Mouse (Mus musculus) cerebellum, adult 2 months (tissue): ENCODE data around the gene Fer1l5. TPM values are rescaled to one million over a fixed set of nuclear protein-coding genes. Genes with fewer than 3 reads are reported as not detected.

Source experiments
- DNase-seq, 2 experiments: peaks; one replicate each; pipeline ENCODE4 v3.0.0; 2021
- H3K27ac ChIP-seq: fragments of 200-500 bp; 2 replicates; pipeline ENCODE4 v1.5.1; 2012; ENCODE audit warnings: low read length, control low read depth, inconsistent platforms; ENCODE audit not compliant: insufficient read depth
- H3K27me3 ChIP-seq: fragments of 200-500 bp; 2 replicates; pipeline ENCODE4 v1.6.1; 2012; ENCODE audit warnings: inconsistent platforms, mild to moderate bottlenecking, low read length, moderate library complexity; ENCODE audit not compliant: control insufficient read depth, insufficient read depth
- H3K4me1 ChIP-seq: fragments of 200-500 bp; 2 replicates; pipeline ENCODE4 v1.6.1; 2011; ENCODE audit warnings: low read length; ENCODE audit not compliant: control insufficient read depth, insufficient read depth
- H3K4me3 ChIP-seq: fragments of 200-500 bp; replicated peaks from 2 replicates; pipeline ENCODE3; 2011; ENCODE audit warnings: mild to moderate bottlenecking, low read depth, low read length, control low read depth; ENCODE audit not compliant: insufficient read depth
- CTCF ChIP-seq: fragments of 200-500 bp; IDR thresholded peaks from 2 replicates; pipeline ENCODE4 v1.5.1; 2011; ENCODE audit warnings: low read depth, mild to moderate bottlenecking, control low read depth, low read length, moderate library complexity, borderline replicate concordance; ENCODE audit not compliant: insufficient read depth
- POLR2A ChIP-seq: fragments of 200-500 bp; IDR thresholded peaks from 2 replicates; pipeline ENCODE4 v1.6.1; 2011; ENCODE audit warnings: low read length, control low read depth, borderline replicate concordance; ENCODE audit not compliant: insufficient read depth
- WGBS: fragments of 180-500 bp; shearing (Covaris S2); methylation state at CpG from one replicate; pipeline ENCODE4 v1.1.7; 2018; 5-methylcytosine and 5-hydroxymethylcytosine counted together
- polyA plus RNA-seq: library from polyadenylated mRNA; depleted of rRNA; stranded (reverse); fragments of >200 nt; gene quantifications from 2 replicates; pipeline ENCODE4 v1.2.3, GENCODE M21; 2012; rRNA removed

Gene Fer1l5
- polyA plus RNA-seq, 1 experiment, result not detected

DNA sequence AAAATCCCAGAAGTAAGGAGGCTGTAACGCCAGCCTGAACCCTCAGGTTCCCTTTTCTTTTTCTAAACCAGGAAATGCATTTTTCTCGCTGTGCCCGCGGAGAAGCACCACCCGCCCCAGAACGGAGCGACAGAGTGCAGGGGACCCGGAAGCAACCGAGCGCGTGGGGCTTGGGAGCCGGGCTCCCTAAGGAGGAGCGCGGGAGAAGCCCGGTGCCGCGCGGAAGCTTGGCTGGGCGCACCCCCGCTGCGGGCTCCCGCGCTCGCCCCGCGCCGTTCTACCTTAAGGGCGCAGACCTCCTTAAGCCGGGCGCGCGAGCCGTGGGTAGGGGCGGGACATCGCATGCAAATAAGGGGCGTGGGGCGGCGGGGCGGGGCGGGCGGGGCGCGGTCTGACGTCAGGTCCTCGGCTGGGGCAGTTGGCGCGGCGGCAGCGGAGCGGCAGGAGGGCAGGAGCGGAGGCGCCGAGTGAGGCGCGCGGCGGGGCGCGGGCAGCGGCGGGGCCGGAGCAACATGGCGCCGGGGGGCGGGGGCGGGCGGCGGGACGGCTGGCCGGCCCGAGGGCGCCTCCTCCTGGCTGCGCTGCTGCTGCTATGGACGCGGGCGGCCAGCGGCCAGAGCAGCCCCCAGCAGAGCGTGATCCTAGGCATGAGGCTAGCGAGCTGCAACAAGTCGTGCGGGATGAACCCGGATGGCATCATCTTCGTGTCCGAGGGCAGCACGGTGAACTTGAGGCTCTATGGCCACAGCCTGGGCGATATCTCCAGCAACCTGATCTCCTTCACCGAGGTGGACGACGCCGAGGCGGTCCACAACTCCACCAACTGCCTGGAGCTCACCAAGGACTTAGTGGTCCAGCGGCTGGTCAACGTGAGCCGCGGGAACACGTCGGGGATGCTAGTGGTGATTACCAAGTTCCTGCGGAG is 99.4 kb downstream of the Fer1l5 start, which contains the start of gene Cnnm4:
TSS of gene Cnnm4 (plus strand) at position 440 of the 925 bp plus-strand sequence.
- peak within 1 kb of the TSS; percentile 88 for H3K4me3 ChIP-seq
- H3K27me3 ChIP-seq, result no peaks in the 10 kb centered on the region
- peaks cover 7% of the 10 kb centered on the region; the same call in 1 of the 2 replicates for H3K4me1 ChIP-seq
- WGBS, result under 1% methylated on average over 93 of the region's 98 CpGs
- peak; percentile 28; the same call in 1 of the 2 replicates for TF ChIP-seq CTCF
- TF ChIP-seq POLR2A, result peak; percentile 65
- peak; percentile 90 to 91 for DNase-seq
- H3K27ac ChIP-seq, result peak within 1 kb of the TSS; percentile 61

Other genes starting within 250 kb of the Fer1l5 start
- gene Uggt1, start 127.6 kb upstream of the Fer1l5 start, polyA plus RNA-seq, result 23.6 and 25.7 TPM in 2 replicates
- gene Neurl3, start 97.6 kb upstream of the Fer1l5 start, polyA plus RNA-seq, result 0.93 and 1.0 TPM in 2 replicates
- 9.9 and 10.7 TPM in 2 replicates for gene Arid5a, start 64.6 kb upstream of the Fer1l5 start, polyA plus RNA-seq
- 72.1 and 75.5 TPM in 2 replicates for gene Kansl3, start 3.1 kb upstream of the Fer1l5 start, polyA plus RNA-seq
- gene Lman2l, start 73.0 kb downstream of the Fer1l5 start, polyA plus RNA-seq, result 37.9 and 41.9 TPM in 2 replicates
- 12.2 and 14.6 TPM in 2 replicates for gene Cnnm4, start 99.3 kb downstream of the Fer1l5 start, polyA plus RNA-seq
- 46.2 and 48.7 TPM in 2 replicates for gene Cnnm3, start 139.6 kb downstream of the Fer1l5 start, polyA plus RNA-seq
- gene Ankrd23, start 164.6 kb downstream of the Fer1l5 start, polyA plus RNA-seq, result 14.4 and 15.2 TPM in 2 replicates
- gene Gm42417, start 167.1 kb downstream of the Fer1l5 start, polyA plus RNA-seq, result 0.05 and 0.40 TPM in 2 replicates
- 30.8 and 37.5 TPM in 2 replicates for gene Ankrd39, start 175.2 kb downstream of the Fer1l5 start, polyA plus RNA-seq
- gene Sema4c, start 186.1 kb downstream of the Fer1l5 start, polyA plus RNA-seq, result 23.8 and 28.5 TPM in 2 replicates